Mouse (Mus musculus): ENCODE data around the gene Tmem86b. TPM values are rescaled to one million over a fixed set of nuclear protein-coding genes. Genes with fewer than 3 reads are reported as not detected.

Gene Tmem86b
- total and polyA plus RNA-seq, 2 experiments: 39.5 to 404 TPM

GRCm38 (mm10) chr7:4629586-4629985 lies 1.6 kb downstream of the Tmem86b start:
- Histone ChIP-seq H3K36me3 (ENCODE audit: control insufficient read depth, insufficient read depth, low read length) (peaks cover 6% of the 10 kb centered on the region; the same call in 1 of the 2 replicates), H3K27me3 (ENCODE audit: control insufficient read depth, insufficient read depth, low read length) (no peaks in the 10 kb centered on the region), H3K9ac (ENCODE audit: low read depth, low read length) (peak overlapping the region; percentile 59), H3K4me1 (ENCODE audit: control insufficient read depth, insufficient read depth, low read length) (peaks cover 22% of the 10 kb centered on the region), H3K4me3 (ENCODE audit: insufficient read depth, low read depth, low read length) (peak overlapping the region; percentile 47), H3K27ac (replicated peaks; ENCODE audit: insufficient read depth, low read depth, low read length) (peak overlapping the region; percentile 79), H3K79me2 (ENCODE audit: control insufficient read depth, insufficient read depth, low read length) (no peaks in the 10 kb centered on the region)
- WGBS: 25% methylated on average over 5 of the region's 5 CpGs
- TF ChIP-seq CTCF (IDR thresholded peaks at IDR 0.05; ENCODE audit: low read depth, low read length) (no peak), POLR2A (IDR thresholded peaks at IDR 0.05; ENCODE audit: extremely low read depth, insufficient read depth, low read length) (no peak)
- DNase-seq (ENCODE audit: extremely low read depth, low read depth, low spot score): peak; percentile 59

DNA sequence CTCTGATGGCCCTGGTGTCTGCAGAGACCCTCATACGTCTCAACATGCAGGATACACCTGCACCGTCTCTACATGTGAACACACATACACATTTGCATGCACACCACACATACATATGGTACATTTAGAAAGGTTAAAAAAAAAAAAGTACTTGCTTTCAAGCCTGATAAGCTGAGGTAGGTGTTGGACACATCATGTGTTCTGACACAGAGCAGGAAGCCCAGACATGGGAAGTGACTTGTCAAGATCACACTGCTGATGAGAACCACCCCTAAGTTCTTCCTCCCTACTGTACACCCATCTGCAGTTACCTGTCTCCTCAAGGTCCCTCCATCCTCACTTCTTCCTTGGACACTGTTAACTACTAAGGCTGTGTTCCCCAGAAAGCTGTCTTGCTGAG lies 5.3 kb downstream of the Tmem86b start:
- Histone ChIP-seq H3K4me3 (ENCODE audit: insufficient read depth, low read depth, low read length) (no peak overlapping the region), H3K27ac (replicated peaks; ENCODE audit: insufficient read depth, low read depth, low read length) (no peak overlapping the region), H3K79me2 (ENCODE audit: control insufficient read depth, insufficient read depth, low read length) (no peaks in the 10 kb centered on the region), H3K27me3 (ENCODE audit: control insufficient read depth, insufficient read depth, low read length) (no peaks in the 10 kb centered on the region), H3K4me1 (ENCODE audit: control insufficient read depth, insufficient read depth, low read length) (peaks cover 14% of the 10 kb centered on the region), H3K36me3 (ENCODE audit: control insufficient read depth, insufficient read depth, low read length) (no peaks in the 10 kb centered on the region), H3K9ac (ENCODE audit: low read depth, low read length) (no peak overlapping the region)
- TF ChIP-seq CTCF (IDR thresholded peaks at IDR 0.05; ENCODE audit: low read depth, low read length): no peak
- TF ChIP-seq POLR2A (IDR thresholded peaks at IDR 0.05; ENCODE audit: extremely low read depth, insufficient read depth, low read length): no peak
- 94% methylated on average over 2 of the region's 2 CpGs for WGBS
- no peak for DNase-seq (ENCODE audit: extremely low read depth, low read depth, low spot score)

- Histone ChIP-seq H3K9ac (ENCODE audit: low read depth, low read length) (no peak overlapping the region), H3K79me2 (ENCODE audit: control insufficient read depth, insufficient read depth, low read length) (no peaks in the 10 kb centered on the region), H3K27ac (replicated peaks; ENCODE audit: insufficient read depth, low read depth, low read length) (no peak overlapping the region), H3K4me3 (ENCODE audit: insufficient read depth, low read depth, low read length) (no peak overlapping the region), H3K4me1 (ENCODE audit: control insufficient read depth, insufficient read depth, low read length) (peaks cover 9% of the 10 kb centered on the region), H3K27me3 (ENCODE audit: control insufficient read depth, insufficient read depth, low read length) (no peaks in the 10 kb centered on the region), H3K36me3 (ENCODE audit: control insufficient read depth, insufficient read depth, low read length) (no peaks in the 10 kb centered on the region)
- no peak for DNase-seq (ENCODE audit: extremely low read depth, low read depth, low spot score)
- 52% methylated on average over 1 of the region's 1 CpGs for WGBS
- TF ChIP-seq CTCF (IDR thresholded peaks at IDR 0.05; ENCODE audit: low read depth, low read length) (no peak; the same call in 1 of the 2 replicates), POLR2A (IDR thresholded peaks at IDR 0.05; ENCODE audit: extremely low read depth, insufficient read depth, low read length) (no peak)
Measured at GRCm38 (mm10) chr7:4624343-4624742, 6.9 kb downstream of the Tmem86b start.

GRCm38 (mm10) chr7:4623544-4624189 lies 7.6 kb downstream of the Tmem86b start:
- no peaks in the 10 kb centered on the region for H3K36me3 ChIP-seq (ENCODE audit: control insufficient read depth, insufficient read depth, low read length)
- H3K79me2 ChIP-seq (ENCODE audit: control insufficient read depth, insufficient read depth, low read length): no peaks in the 10 kb centered on the region
- DNase-seq (ENCODE audit: extremely low read depth, low read depth, low spot score): peak; percentile 58
- 21% methylated on average over 4 of the region's 4 CpGs for WGBS
- no peak overlapping the region for H3K4me3 ChIP-seq (ENCODE audit: insufficient read depth, low read depth, low read length)
- H3K9ac ChIP-seq (ENCODE audit: low read depth, low read length): no peak overlapping the region
- no peak overlapping the region for H3K27ac ChIP-seq (replicated peaks; ENCODE audit: insufficient read depth, low read depth, low read length)
- peak; percentile 53; the same call in 1 of the 2 replicates for TF ChIP-seq CTCF (IDR thresholded peaks at IDR 0.05; ENCODE audit: low read depth, low read length)
- no peak for TF ChIP-seq POLR2A (IDR thresholded peaks at IDR 0.05; ENCODE audit: extremely low read depth, insufficient read depth, low read length)
- peaks cover 6% of the 10 kb centered on the region for H3K4me1 ChIP-seq (ENCODE audit: control insufficient read depth, insufficient read depth, low read length)
- H3K27me3 ChIP-seq (ENCODE audit: control insufficient read depth, insufficient read depth, low read length): no peaks in the 10 kb centered on the region

GRCm38 (mm10) chr7:4619979-4620378 lies 11.2 kb downstream of the Tmem86b start:
- DNase-seq (ENCODE audit: extremely low read depth, low read depth, low spot score): no peak
- no peaks in the 10 kb centered on the region for H3K36me3 ChIP-seq (ENCODE audit: control insufficient read depth, insufficient read depth, low read length)
- 28% methylated on average over 1 of the region's 1 CpGs for whole genome bisulfite sequencing

GRCm38 (mm10) chr7:4613740-4614403 lies 17.4 kb downstream of the Tmem86b start:
- H3K79me2 ChIP-seq (ENCODE audit: control insufficient read depth, insufficient read depth, low read length): no peaks in the 10 kb centered on the region
- no peaks in the 10 kb centered on the region for H3K36me3 ChIP-seq (ENCODE audit: control insufficient read depth, insufficient read depth, low read length)
- no peak for TF ChIP-seq POLR2A (IDR thresholded peaks at IDR 0.05; ENCODE audit: extremely low read depth, insufficient read depth, low read length)
- no peak for TF ChIP-seq CTCF (IDR thresholded peaks at IDR 0.05; ENCODE audit: low read depth, low read length)
- H3K4me1 ChIP-seq (ENCODE audit: control insufficient read depth, insufficient read depth, low read length): no peaks in the 10 kb centered on the region
- H3K27ac ChIP-seq (replicated peaks; ENCODE audit: insufficient read depth, low read depth, low read length): no peak overlapping the region
- no peaks in the 10 kb centered on the region for H3K27me3 ChIP-seq (ENCODE audit: control insufficient read depth, insufficient read depth, low read length)
- DNase-seq (ENCODE audit: extremely low read depth, low read depth, low spot score): no peak
- H3K9ac ChIP-seq (ENCODE audit: low read depth, low read length): no peak overlapping the region
- H3K4me3 ChIP-seq (ENCODE audit: insufficient read depth, low read depth, low read length): no peak overlapping the region
- WGBS: 73% methylated on average over 14 of the region's 14 CpGs

More at GRCm38 (mm10) chr7:4619979-4620378, 11.2 kb downstream of the Tmem86b start:
- no peaks in the 10 kb centered on the region for H3K27me3 ChIP-seq (ENCODE audit: control insufficient read depth, insufficient read depth, low read length)
- no peaks in the 10 kb centered on the region; the same call in 1 of the 2 replicates for H3K4me1 ChIP-seq (ENCODE audit: control insufficient read depth, insufficient read depth, low read length)
- no peak overlapping the region for H3K4me3 ChIP-seq (ENCODE audit: insufficient read depth, low read depth, low read length)
- no peak overlapping the region for H3K9ac ChIP-seq (ENCODE audit: low read depth, low read length)
- H3K27ac ChIP-seq (replicated peaks; ENCODE audit: insufficient read depth, low read depth, low read length): no peak overlapping the region
- no peaks in the 10 kb centered on the region for H3K79me2 ChIP-seq (ENCODE audit: control insufficient read depth, insufficient read depth, low read length)
- TF ChIP-seq POLR2A (IDR thresholded peaks at IDR 0.05; ENCODE audit: extremely low read depth, insufficient read depth, low read length): no peak
- no peak for TF ChIP-seq CTCF (IDR thresholded peaks at IDR 0.05; ENCODE audit: low read depth, low read length)
